Mouse (Mus musculus): ENCODE measurements around the gene Olfr796. TPM values are rescaled to one million over a fixed set of nuclear protein-coding genes. Genes with fewer than 3 reads are reported as not detected.

Gene Olfr796
- polyA plus RNA-seq (2017; shearing (Covaris generic)), result not detected

DNA sequence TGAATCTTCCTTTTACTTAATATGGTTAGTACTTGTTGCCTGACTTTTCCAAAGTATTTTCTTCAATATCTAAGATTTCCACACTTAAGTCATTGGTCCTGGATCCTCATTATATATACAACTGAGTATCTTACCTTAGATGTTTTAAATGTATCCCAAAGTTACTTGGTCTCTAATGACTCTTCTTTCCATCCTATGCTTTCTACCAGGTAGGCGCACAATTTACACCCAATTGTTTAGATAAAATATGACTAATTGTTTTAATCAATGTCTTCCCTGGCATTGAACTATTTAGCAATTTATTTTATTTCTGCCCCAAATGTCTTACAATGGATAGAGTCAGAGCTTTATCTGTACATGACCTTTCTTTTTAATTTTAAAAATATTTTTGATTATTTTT, at the start of gene Olfr796:
TSS of gene Olfr796 (minus strand) at position 101 of the 400 bp plus-strand sequence.

DNA sequence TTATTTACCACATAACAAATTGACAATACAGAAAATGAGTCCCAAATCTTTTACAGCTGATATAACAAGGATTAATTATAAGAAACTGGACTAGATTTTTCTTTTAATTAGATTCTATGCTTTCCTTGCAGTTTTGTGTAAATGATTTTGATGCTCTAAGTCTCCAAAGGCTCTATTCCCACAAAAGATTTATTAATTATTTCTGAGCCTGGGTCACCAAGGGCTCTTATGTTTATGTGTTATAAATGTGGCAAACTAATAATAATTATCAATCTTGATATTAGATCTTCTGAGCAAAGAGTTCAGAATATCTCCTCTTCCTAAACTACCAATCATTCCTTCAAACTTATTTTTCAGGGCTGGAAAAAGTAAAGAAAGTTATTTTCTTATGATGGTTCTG, 45.0 kb upstream of the Olfr796 start, which contains the start of gene Olfr800:
TSS of gene Olfr800 (plus strand) at position 301 of the 400 bp plus-strand sequence.

DNA sequence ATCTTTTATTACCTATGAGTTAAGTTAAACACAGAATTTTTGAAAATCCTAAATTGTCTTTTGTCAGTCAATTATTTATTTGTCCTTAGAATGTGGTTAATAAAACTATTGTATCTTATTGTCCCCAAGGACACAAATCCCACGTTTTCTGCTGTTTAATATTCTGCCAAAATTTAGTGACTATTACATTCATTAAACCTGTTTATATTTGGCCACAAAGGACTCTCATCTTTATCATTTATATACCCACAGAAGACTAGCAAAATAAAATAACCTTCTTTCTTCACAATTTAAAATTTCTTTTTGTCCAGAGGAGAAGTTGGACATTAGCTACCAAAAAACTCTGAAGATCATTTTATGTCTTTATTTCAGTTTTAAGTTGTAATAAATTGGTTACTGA, 24.8 kb upstream of the Olfr796 start, which contains the start of gene Olfr799:
TSS of gene Olfr799 (plus strand) at position 301 of the 400 bp plus-strand sequence.

DNA sequence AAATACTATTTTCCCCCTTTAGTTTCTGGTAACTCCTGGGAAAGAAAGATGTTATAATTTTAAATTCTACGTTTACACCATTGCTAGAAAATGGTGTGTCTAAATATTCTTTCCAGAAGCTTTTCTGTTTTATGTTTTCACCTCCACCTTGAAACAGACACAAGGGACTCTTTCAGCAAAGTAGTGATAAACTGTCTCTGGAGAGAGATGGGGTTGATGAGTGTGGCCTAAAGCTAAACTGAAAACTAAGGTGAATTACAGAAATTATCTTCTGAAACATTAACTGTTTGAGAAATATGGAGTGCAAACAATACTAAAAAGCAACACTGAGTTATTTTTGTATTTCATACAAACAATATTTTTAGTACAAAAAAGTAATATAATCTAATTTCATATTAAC, 15.5 kb upstream of the Olfr796 start, which contains the start of gene Olfr798:
TSS of gene Olfr798 (minus strand) at position 101 of the 400 bp plus-strand sequence.

DNA sequence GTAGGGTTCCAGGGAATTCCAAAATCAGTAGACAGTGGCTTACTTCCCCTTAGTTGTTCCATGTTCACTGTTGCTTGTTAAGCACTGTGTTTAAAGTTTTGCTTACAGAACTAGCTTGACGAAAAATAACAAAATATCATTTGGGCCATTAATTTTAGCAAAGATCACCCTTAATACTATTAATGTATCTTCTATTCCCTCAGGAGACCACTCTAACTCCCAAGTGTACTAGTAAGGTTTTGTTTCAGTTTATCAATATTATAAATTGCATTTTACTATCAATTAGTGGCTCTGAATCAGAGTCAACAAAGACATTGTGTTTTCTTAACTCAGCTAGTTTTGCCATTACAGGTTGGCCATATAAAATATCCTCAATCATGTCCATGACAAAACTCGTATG, 45.0 kb downstream of the Olfr796 start, which contains the start of gene Olfr794:
TSS of gene Olfr794 (plus strand) at position 301 of the 400 bp plus-strand sequence.

Other genes starting within 250 kb of the Olfr796 start
- 0.07 TPM for gene Olfr784, start 228.5 kb downstream of the Olfr796 start, polyA plus RNA-seq (2017; shearing (Covaris generic))
- not detected for gene Olfr785, start 207.1 kb downstream of the Olfr796 start, polyA plus RNA-seq (2017; shearing (Covaris generic))
- gene Olfr786, start 185.3 kb downstream of the Olfr796 start, polyA plus RNA-seq (2017; shearing (Covaris generic)), result not detected
- 0.16 TPM for gene Olfr787, start 150.7 kb downstream of the Olfr796 start, polyA plus RNA-seq (2017; shearing (Covaris generic))
- gene Olfr788, start 141.6 kb downstream of the Olfr796 start, polyA plus RNA-seq (2017; shearing (Covaris generic)), result not detected
- not detected for gene Olfr789, start 127.8 kb downstream of the Olfr796 start, polyA plus RNA-seq (2017; shearing (Covaris generic))
- not detected for gene Olfr790, start 114.1 kb downstream of the Olfr796 start, polyA plus RNA-seq (2017; shearing (Covaris generic))
- not detected for gene Olfr791, start 90.8 kb downstream of the Olfr796 start, polyA plus RNA-seq (2017; shearing (Covaris generic))
- gene Olfr792, start 73.4 kb downstream of the Olfr796 start, polyA plus RNA-seq (2017; shearing (Covaris generic)), result not detected
- not detected for gene Olfr794, start 44.9 kb downstream of the Olfr796 start, polyA plus RNA-seq (2017; shearing (Covaris generic))
- 0.18 TPM for gene Olfr798, start 15.4 kb upstream of the Olfr796 start, polyA plus RNA-seq (2017; shearing (Covaris generic))
- gene Olfr799, start 24.9 kb upstream of the Olfr796 start, polyA plus RNA-seq (2017; shearing (Covaris generic)), result not detected
- not detected for gene Olfr800, start 45.1 kb upstream of the Olfr796 start, polyA plus RNA-seq (2017; shearing (Covaris generic))
- not detected for gene Olfr801, start 61.3 kb upstream of the Olfr796 start, polyA plus RNA-seq (2017; shearing (Covaris generic))
- not detected for gene Olfr802, start 75.6 kb upstream of the Olfr796 start, polyA plus RNA-seq (2017; shearing (Covaris generic))
- gene Olfr803, start 81.7 kb upstream of the Olfr796 start, polyA plus RNA-seq (2017; shearing (Covaris generic)), result not detected
- gene Olfr804, start 90.6 kb upstream of the Olfr796 start, polyA plus RNA-seq (2017; shearing (Covaris generic)), result not detected
- gene Olfr805, start 116.8 kb upstream of the Olfr796 start, polyA plus RNA-seq (2017; shearing (Covaris generic)), result not detected
- not detected for gene Olfr806, start 129.4 kb upstream of the Olfr796 start, polyA plus RNA-seq (2017; shearing (Covaris generic))
- not detected for gene Olfr807, start 145.2 kb upstream of the Olfr796 start, polyA plus RNA-seq (2017; shearing (Covaris generic))
- not detected for gene Olfr808, start 152.9 kb upstream of the Olfr796 start, polyA plus RNA-seq (2017; shearing (Covaris generic))
- gene Olfr809, start 162.1 kb upstream of the Olfr796 start, polyA plus RNA-seq (2017; shearing (Covaris generic)), result not detected
- not detected for gene Olfr810, start 182.3 kb upstream of the Olfr796 start, polyA plus RNA-seq (2017; shearing (Covaris generic))
- gene Olfr811, start 191.8 kb upstream of the Olfr796 start, polyA plus RNA-seq (2017; shearing (Covaris generic)), result not detected
- not detected for gene Olfr812, start 233.5 kb upstream of the Olfr796 start, polyA plus RNA-seq (2017; shearing (Covaris generic))
- not detected for gene Olfr813, start 242.8 kb upstream of the Olfr796 start, polyA plus RNA-seq (2017; shearing (Covaris generic))